Mouse (Mus musculus): ENCODE measurements around the gene Prr5. TPM values are rescaled to one million over a fixed set of nuclear protein-coding genes. Genes with fewer than 3 reads are reported as not detected.
"Not testable (repeated sequence)": the region's sequence is repeated elsewhere in the genome, so short reads cannot be mapped to it uniquely, and the experiment has no call there.

Prr5 gene
- polyA plus RNA-seq, 1 experiment from 2014 or later = 23.7 TPM

GRCm38 (mm10) chr15:84720291-84721204 is 51.1 kb downstream of the Prr5 start:
- Histone ChIP-seq H3K4me2 (peak overlapping the region; percentile 78), H3K4me1 (peaks cover 24% of the 10 kb centered on the region), H3K36me3 (no peaks in the 10 kb centered on the region), H3K4me3 (peak overlapping the region; percentile 48), H3K27ac (peak overlapping the region; percentile 75), H3K9ac (peak overlapping the region; percentile 47), H3K9me3 (no peaks in the 10 kb centered on the region), H3K27me3 (no peaks in the 10 kb centered on the region)
- WGBS = 4% methylated on average over 33 of the region's 33 CpGs
- ATAC-seq (ENCODE audit: borderline replicate concordance, extremely low read depth, low FRiP score, low TSS enrichment) = peak; percentile 64; the same call in 1 of the 2 replicates

- H3K36me3 ChIP-seq; H3K27me3 ChIP-seq; H3K4me3 ChIP-seq; ATAC-seq (ENCODE audit: borderline replicate concordance, extremely low read depth, low FRiP score, low TSS enrichment); H3K9me3 ChIP-seq; H3K9ac ChIP-seq; H3K4me2 ChIP-seq: not testable (repeated sequence)
- 73% methylated on average over 1 of the region's 1 CpGs for WGBS
- peaks cover 43% of the 10 kb centered on the region for H3K4me1 ChIP-seq
- H3K27ac ChIP-seq = peak overlapping the region; percentile 65
Observed at GRCm38 (mm10) chr15:84723656-84724055, 54.2 kb downstream of the Prr5 start.

- H3K27me3 ChIP-seq = no peaks in the 10 kb centered on the region
- no peak overlapping the region for H3K9ac ChIP-seq
- H3K27ac ChIP-seq = peak overlapping the region; percentile 65
- no peak overlapping the region for H3K4me3 ChIP-seq
- peaks cover 43% of the 10 kb centered on the region for H3K4me1 ChIP-seq
- H3K4me2 ChIP-seq = no peak overlapping the region
- no peaks in the 10 kb centered on the region for H3K36me3 ChIP-seq
- H3K9me3 ChIP-seq = no peaks in the 10 kb centered on the region
- ATAC-seq (ENCODE audit: borderline replicate concordance, extremely low read depth, low FRiP score, low TSS enrichment) = peak; percentile 53; the same call in 1 of the 2 replicates
- whole genome bisulfite sequencing = 43% methylated on average over 4 of the region's 4 CpGs
Observed at GRCm38 (mm10) chr15:84724199-84724598, 54.8 kb downstream of the Prr5 start.

GRCm38 (mm10) chr15:84729685-84730084 is 60.3 kb downstream of the Prr5 start:
- no peaks in the 10 kb centered on the region for H3K27me3 ChIP-seq
- no peaks in the 10 kb centered on the region for H3K36me3 ChIP-seq
- H3K4me2 ChIP-seq = no peak overlapping the region
- 68% methylated on average over 6 of the region's 6 CpGs for WGBS
- H3K27ac ChIP-seq = no peak overlapping the region
- H3K4me1 ChIP-seq = peaks cover 22% of the 10 kb centered on the region
- H3K9ac ChIP-seq = no peak overlapping the region
- no peaks in the 10 kb centered on the region for H3K9me3 ChIP-seq
- no peak overlapping the region for H3K4me3 ChIP-seq
- ATAC-seq (ENCODE audit: borderline replicate concordance, extremely low read depth, low FRiP score, low TSS enrichment) = no peak

GRCm38 (mm10) chr15:84730893-84731292 is 61.5 kb downstream of the Prr5 start:
- no peaks in the 10 kb centered on the region for H3K36me3 ChIP-seq
- H3K4me2 ChIP-seq = no peak overlapping the region
- H3K9ac ChIP-seq = no peak overlapping the region
- H3K4me3 ChIP-seq = no peak overlapping the region
- no peaks in the 10 kb centered on the region for H3K27me3 ChIP-seq
- H3K27ac ChIP-seq = no peak overlapping the region; the same call in 1 of the 2 replicates
- peaks cover 16% of the 10 kb centered on the region for H3K4me1 ChIP-seq
- peak; percentile 21; the same call in 1 of the 2 replicates for ATAC-seq (ENCODE audit: borderline replicate concordance, extremely low read depth, low FRiP score, low TSS enrichment)
- 46% methylated on average over 1 of the region's 1 CpGs for WGBS
- no peaks in the 10 kb centered on the region for H3K9me3 ChIP-seq

- WGBS = 67% methylated on average over 18 of the region's 18 CpGs
- H3K9me3 ChIP-seq = no peaks in the 10 kb centered on the region
- H3K4me3 ChIP-seq = no peak overlapping the region
- H3K36me3 ChIP-seq = no peaks in the 10 kb centered on the region
- H3K27me3 ChIP-seq = no peaks in the 10 kb centered on the region
- no peak overlapping the region for H3K27ac ChIP-seq
- H3K9ac ChIP-seq = no peak overlapping the region
- H3K4me2 ChIP-seq = no peak overlapping the region
- ATAC-seq (ENCODE audit: borderline replicate concordance, extremely low read depth, low FRiP score, low TSS enrichment) = no peak
- peaks cover 12% of the 10 kb centered on the region for H3K4me1 ChIP-seq
Observed at GRCm38 (mm10) chr15:84731676-84732424, 62.4 kb downstream of the Prr5 start.

GRCm38 (mm10) chr15:84732425-84732749 is 63.0 kb downstream of the Prr5 start:
- H3K4me1 ChIP-seq = peaks cover 11% of the 10 kb centered on the region
- H3K36me3 ChIP-seq = no peaks in the 10 kb centered on the region
- H3K9me3 ChIP-seq = no peaks in the 10 kb centered on the region
- no peak overlapping the region for H3K27ac ChIP-seq
- no peak for ATAC-seq (ENCODE audit: borderline replicate concordance, extremely low read depth, low FRiP score, low TSS enrichment)
- no peaks in the 10 kb centered on the region for H3K27me3 ChIP-seq
- 71% methylated on average over 4 of the region's 4 CpGs for WGBS
- H3K4me3 ChIP-seq = no peak overlapping the region
- H3K9ac ChIP-seq = no peak overlapping the region
- H3K4me2 ChIP-seq = no peak overlapping the region

GRCm38 (mm10) chr15:84736346-84736993 is 67.0 kb downstream of the Prr5 start:
- WGBS = 71% methylated on average over 11 of the region's 11 CpGs

GRCm38 (mm10) chr15:84736994-84737346 is 67.5 kb downstream of the Prr5 start:
- Histone ChIP-seq H3K9me3 (no peaks in the 10 kb centered on the region), H3K9ac (no peak overlapping the region), H3K4me3 (no peak overlapping the region), H3K27ac (no peak overlapping the region), H3K27me3 (no peaks in the 10 kb centered on the region), H3K4me1 (no peaks in the 10 kb centered on the region), H3K4me2 (no peak overlapping the region), H3K36me3 (no peaks in the 10 kb centered on the region; the same call in 1 of the 2 replicates)
- ATAC-seq (ENCODE audit: borderline replicate concordance, extremely low read depth, low FRiP score, low TSS enrichment) = no peak
- 51% methylated on average over 2 of the region's 4 CpGs for WGBS

More at GRCm38 (mm10) chr15:84736346-84736993, 67.0 kb downstream of the Prr5 start:
- Histone ChIP-seq H3K36me3 (no peaks in the 10 kb centered on the region; the same call in 1 of the 2 replicates), H3K4me2 (no peak overlapping the region), H3K9ac (no peak overlapping the region), H3K4me3 (no peak overlapping the region), H3K4me1 (no peaks in the 10 kb centered on the region), H3K9me3 (no peaks in the 10 kb centered on the region), H3K27ac (no peak overlapping the region), H3K27me3 (no peaks in the 10 kb centered on the region)
- no peak for ATAC-seq (ENCODE audit: borderline replicate concordance, extremely low read depth, low FRiP score, low TSS enrichment)

- Histone ChIP-seq H3K4me1 (no peaks in the 10 kb centered on the region), H3K27ac (no peak overlapping the region), H3K36me3 (no peaks in the 10 kb centered on the region; the same call in 1 of the 2 replicates), H3K9me3 (no peaks in the 10 kb centered on the region), H3K4me3 (no peak overlapping the region), H3K27me3 (no peaks in the 10 kb centered on the region), H3K9ac (no peak overlapping the region), H3K4me2 (no peak overlapping the region)
- 86% methylated on average over 7 of the region's 7 CpGs for WGBS
- no peak for ATAC-seq (ENCODE audit: borderline replicate concordance, extremely low read depth, low FRiP score, low TSS enrichment)
Observed at GRCm38 (mm10) chr15:84738246-84738645, 68.8 kb downstream of the Prr5 start.

GRCm38 (mm10) chr15:84741573-84741972 is 72.2 kb downstream of the Prr5 start:
- H3K4me1 ChIP-seq = no peaks in the 10 kb centered on the region
- 60% methylated on average over 3 of the region's 3 CpGs for WGBS
- no peak overlapping the region for H3K4me3 ChIP-seq
- H3K4me2 ChIP-seq = no peak overlapping the region
- H3K27me3 ChIP-seq = no peaks in the 10 kb centered on the region
- no peaks in the 10 kb centered on the region; the same call in 1 of the 2 replicates for H3K36me3 ChIP-seq
- no peak overlapping the region for H3K27ac ChIP-seq
- ATAC-seq (ENCODE audit: borderline replicate concordance, extremely low read depth, low FRiP score, low TSS enrichment) = no peak
- H3K9me3 ChIP-seq = no peaks in the 10 kb centered on the region
- no peak overlapping the region for H3K9ac ChIP-seq
